Mouse (Mus musculus) stomach, postnatal 0 days (tissue): ENCODE measurements at regions not wholly inside any gene's neighbourhood (a gene's known extent, or its start where the extent isn't known, plus 50 kb on each side); places are given as distances from the start of the nearest gene placed in this dataset.

Experiments
- CTCF ChIP-seq: IDR thresholded peaks from 2 replicates; pipeline ENCODE4 v1.5.1; 2016; ENCODE audit warnings: antibody characterized with exemption, low read depth, mild to moderate bottlenecking, moderate library complexity
- EP300 ChIP-seq: optimal IDR thresholded peaks from 2 replicates; pipeline ENCODE3; 2016; ENCODE audit warnings: antibody characterized with exemption

DNA sequence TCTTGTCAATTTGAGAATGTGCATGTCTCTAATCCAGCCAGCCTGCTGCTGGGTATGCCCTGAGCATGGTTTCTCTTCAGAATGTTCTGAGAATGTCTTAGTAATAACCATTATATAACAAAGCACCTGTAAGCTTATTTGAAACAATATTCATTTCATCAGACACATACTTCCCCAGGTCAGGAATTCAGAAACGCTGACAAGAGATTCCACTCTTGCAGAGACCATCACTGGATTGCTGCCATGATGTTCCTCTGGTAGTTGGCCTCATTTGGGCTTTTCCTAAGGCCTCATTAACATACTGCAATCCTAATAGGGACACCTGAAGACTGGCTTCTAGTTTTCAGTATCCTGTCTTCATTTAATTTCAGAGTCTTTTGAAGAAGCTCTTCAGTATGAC, 642.5 kb upstream of the Adamts5 start:
- TF ChIP-seq CTCF: no peak
- no peak for TF ChIP-seq EP300
